Mouse (Mus musculus): ENCODE data around the gene Gm9803. TPM values are rescaled to one million over a fixed set of nuclear protein-coding genes. Genes with fewer than 3 reads are reported as not detected.

The Gm9803 gene
- polyA plus RNA-seq, 1 experiment from 2014 or later, result 13.8 TPM

- WGBS, result 67% methylated on average over 11 of the region's 11 CpGs
- Histone ChIP-seq H3K4me1 (ENCODE audit: insufficient read depth, low read length) (0 out of 2 replicates have a peak, but pooled peaks cover 4% of the 10 kb centered on the region), H3K27ac (ENCODE audit: low read length) (no peak overlapping the region), H3K4me2 (replicated peaks; ENCODE audit: low read depth, low read length) (no peak overlapping the region), H3K9me3 (ENCODE audit: low read length) (no peaks in the 10 kb centered on the region; the same call in 1 of the 2 replicates), H3K27me3 (ENCODE audit: insufficient read depth, low read length) (no peaks in the 10 kb centered on the region), H3K9ac (replicated peaks; ENCODE audit: low read length) (no peak overlapping the region), H3K4me3 (ENCODE audit: low read length) (no peak overlapping the region), H3K36me3 (ENCODE audit: insufficient read depth, low read length) (no peaks in the 10 kb centered on the region)
- ATAC-seq (ENCODE audit: low FRiP score, low TSS enrichment), result no peak
These were observed 35.4 kb downstream of the Gm9803 start for GRCm38 (mm10) chr10:43559313-43559712.

GRCm38 (mm10) chr10:43560765-43561164 is 36.9 kb downstream of the Gm9803 start:
- Histone ChIP-seq H3K4me3 (ENCODE audit: low read length) (no peak overlapping the region), H3K27me3 (ENCODE audit: insufficient read depth, low read length) (no peaks in the 10 kb centered on the region), H3K9me3 (ENCODE audit: low read length) (no peaks in the 10 kb centered on the region; the same call in 1 of the 2 replicates), H3K9ac (replicated peaks; ENCODE audit: low read length) (no peak overlapping the region), H3K27ac (ENCODE audit: low read length) (no peak overlapping the region), H3K36me3 (ENCODE audit: insufficient read depth, low read length) (no peaks in the 10 kb centered on the region), H3K4me1 (ENCODE audit: insufficient read depth, low read length) (0 out of 2 replicates have a peak, but pooled peaks cover 4% of the 10 kb centered on the region), H3K4me2 (replicated peaks; ENCODE audit: low read depth, low read length) (no peak overlapping the region)
- WGBS, result 41% methylated on average over 2 of the region's 2 CpGs
- ATAC-seq (ENCODE audit: low FRiP score, low TSS enrichment), result no peak

GRCm38 (mm10) chr10:43561311-43561710 is 37.4 kb downstream of the Gm9803 start:
- WGBS, result 96% methylated on average over 2 of the region's 2 CpGs
- ATAC-seq (ENCODE audit: low FRiP score, low TSS enrichment), result no peak
- Histone ChIP-seq H3K36me3 (ENCODE audit: insufficient read depth, low read length) (no peaks in the 10 kb centered on the region), H3K27me3 (ENCODE audit: insufficient read depth, low read length) (no peaks in the 10 kb centered on the region), H3K4me3 (ENCODE audit: low read length) (no peak overlapping the region), H3K9me3 (ENCODE audit: low read length) (no peaks in the 10 kb centered on the region; the same call in 1 of the 2 replicates), H3K27ac (ENCODE audit: low read length) (no peak overlapping the region), H3K4me1 (ENCODE audit: insufficient read depth, low read length) (0 out of 2 replicates have a peak, but pooled peaks cover 4% of the 10 kb centered on the region), H3K4me2 (replicated peaks; ENCODE audit: low read depth, low read length) (no peak overlapping the region), H3K9ac (replicated peaks; ENCODE audit: low read length) (no peak overlapping the region)

Other genes starting within 250 kb of the Gm9803 start
- gene Bend3, start 45.3 kb upstream of the Gm9803 start, polyA plus RNA-seq (2015; fragmentation: Nextera tagmentation; extraction: Ambion mirVana), result 4.1 and 6.8 TPM in 2 replicates
- gene 1700021F05Rik, start 16.9 kb downstream of the Gm9803 start, polyA plus RNA-seq (2015; fragmentation: Nextera tagmentation; extraction: Ambion mirVana), result 75.0 and 78.4 TPM in 2 replicates
- 416 and 441 TPM in 2 replicates for gene Cd24a, start 54.2 kb downstream of the Gm9803 start, polyA plus RNA-seq (2015; fragmentation: Nextera tagmentation; extraction: Ambion mirVana)

Data from kidney, embryonic 16.5 days (tissue).